Mouse (Mus musculus) spleen, adult 2 months (tissue): ENCODE measurements around the gene Sgcd. TPM values are rescaled to one million over a fixed set of nuclear protein-coding genes. Genes with fewer than 3 reads are reported as not detected.

Experiments
- DNase-seq, 2 experiments: peaks; one replicate each; pipeline versions ENCODE4 v3.0.0 to v3.0.0-alpha.2; 2012 to 2021; ENCODE audit warnings: low spot score in 2 of 2, low read depth in 1 of 2
- H3K27ac ChIP-seq: fragments of 200-500 bp; 2 replicates; pipeline ENCODE4 v1.5.1; 2012; ENCODE audit warnings: low read length, inconsistent platforms; ENCODE audit not compliant: insufficient read depth
- H3K27me3 ChIP-seq: fragments of 200-500 bp; 2 replicates; pipeline ENCODE4 v1.6.1; 2012; ENCODE audit warnings: mild to moderate bottlenecking, moderate library complexity, low read length, inconsistent platforms; ENCODE audit not compliant: control insufficient read depth, insufficient read depth
- H3K36me3 ChIP-seq: fragments of 200-500 bp; 2 replicates; pipeline ENCODE4 v1.6.1; 2012; ENCODE audit warnings: mild to moderate bottlenecking, low read length, inconsistent platforms; ENCODE audit not compliant: control insufficient read depth, insufficient read depth
- H3K4me1 ChIP-seq: fragments of 200-500 bp; 2 replicates; pipeline ENCODE4 v1.6.1; 2011; ENCODE audit warnings: inconsistent platforms; ENCODE audit not compliant: control insufficient read depth, insufficient read depth, insufficient read length
- H3K4me3 ChIP-seq: fragments of 200-500 bp; 2 replicates; pipeline ENCODE4 v1.5.1; 2011; ENCODE audit warnings: mild to moderate bottlenecking, inconsistent platforms; ENCODE audit not compliant: insufficient read depth, insufficient read length; ENCODE audit errors: extremely low read depth
- CTCF ChIP-seq: fragments of 200-500 bp; IDR thresholded peaks from 2 replicates; pipeline ENCODE4 v1.5.1; 2011; ENCODE audit warnings: mild to moderate bottlenecking, inconsistent platforms; ENCODE audit not compliant: insufficient read depth, insufficient read length, insufficient replicate concordance; ENCODE audit errors: extremely low read depth
- POLR2A ChIP-seq: fragments of 200-500 bp; IDR thresholded peaks from 2 replicates; pipeline ENCODE4 v1.6.1; 2011; ENCODE audit warnings: low read depth, low read length, inconsistent platforms
- WGBS: fragments of 180-500 bp; shearing (Covaris S2); methylation state at CpG from one replicate; pipeline ENCODE4 v1.1.7; 2018; 5-methylcytosine and 5-hydroxymethylcytosine counted together
- polyA plus RNA-seq: library from polyadenylated mRNA; depleted of rRNA; stranded (reverse); fragments of >200 nt; gene quantifications from 2 replicates; pipeline ENCODE4 v1.2.3, GENCODE M21; 2012

Gene Sgcd
- polyA plus RNA-seq, 1 experiment, result 0.07 TPM

- TF ChIP-seq CTCF, result no peak
- no peak for TF ChIP-seq POLR2A
- Histone ChIP-seq H3K27me3 (no peaks in the 10 kb centered on the region), H3K4me3 (no peak overlapping the region), H3K4me1 (no peaks in the 10 kb centered on the region), H3K36me3 (no peaks in the 10 kb centered on the region), H3K27ac (no peak overlapping the region)
- 92% methylated on average over 7 of the region's 7 CpGs for WGBS
- no peak for DNase-seq
These were observed 738.5 kb downstream of the Sgcd start for GRCm38 (mm10) chr11:47250301-47250700.

- Histone ChIP-seq H3K4me1 (no peaks in the 10 kb centered on the region), H3K27me3 (no peaks in the 10 kb centered on the region), H3K36me3 (no peaks in the 10 kb centered on the region), H3K4me3 (no peak overlapping the region), H3K27ac (no peak overlapping the region)
- TF ChIP-seq POLR2A, result no peak
- no peak for TF ChIP-seq CTCF
- 90% methylated on average over 4 of the region's 4 CpGs for WGBS
- DNase-seq, result no peak
These were observed 740.4 kb downstream of the Sgcd start for GRCm38 (mm10) chr11:47248345-47248893.

GRCm38 (mm10) chr11:47247703-47248344 lies 740.9 kb downstream of the Sgcd start:
- Histone ChIP-seq H3K36me3 (no peaks in the 10 kb centered on the region), H3K4me1 (no peaks in the 10 kb centered on the region), H3K27ac (no peak overlapping the region), H3K4me3 (no peak overlapping the region), H3K27me3 (no peaks in the 10 kb centered on the region)
- DNase-seq, result no peak
- WGBS, result 89% methylated on average over 8 of the region's 8 CpGs
- TF ChIP-seq CTCF (no peak), POLR2A (no peak)

- Histone ChIP-seq H3K36me3 (no peaks in the 10 kb centered on the region), H3K4me3 (no peak overlapping the region), H3K4me1 (no peaks in the 10 kb centered on the region), H3K27me3 (no peaks in the 10 kb centered on the region), H3K27ac (no peak overlapping the region)
- WGBS, result 96% methylated on average over 1 of the region's 1 CpGs
- TF ChIP-seq POLR2A (no peak), CTCF (no peak)
- DNase-seq, result no peak
These were observed 746.4 kb downstream of the Sgcd start for GRCm38 (mm10) chr11:47242401-47242800.

GRCm38 (mm10) chr11:47228222-47228621 lies 760.5 kb downstream of the Sgcd start:
- Histone ChIP-seq H3K36me3 (no peaks in the 10 kb centered on the region), H3K4me3 (no peak overlapping the region), H3K4me1 (no peaks in the 10 kb centered on the region), H3K27me3 (no peaks in the 10 kb centered on the region), H3K27ac (no peak overlapping the region)
- TF ChIP-seq CTCF (no peak), POLR2A (no peak)
- DNase-seq, result no peak
- 38% methylated on average over 1 of the region's 1 CpGs for WGBS

GRCm38 (mm10) chr11:47224148-47224547 lies 764.6 kb downstream of the Sgcd start:
- no peak for DNase-seq
- 81% methylated on average over 2 of the region's 2 CpGs for WGBS
- H3K4me1 ChIP-seq, result no peaks in the 10 kb centered on the region
- H3K4me3 ChIP-seq, result no peak overlapping the region
- H3K27ac ChIP-seq, result no peak overlapping the region
- TF ChIP-seq POLR2A (no peak), CTCF (no peak)
- no peaks in the 10 kb centered on the region for H3K36me3 ChIP-seq
- H3K27me3 ChIP-seq, result no peaks in the 10 kb centered on the region

GRCm38 (mm10) chr11:47211531-47211930 lies 777.2 kb downstream of the Sgcd start:
- no peaks in the 10 kb centered on the region for H3K36me3 ChIP-seq
- 86% methylated on average over 8 of the region's 8 CpGs for WGBS
- H3K27ac ChIP-seq, result no peak overlapping the region
- no peaks in the 10 kb centered on the region for H3K4me1 ChIP-seq
- no peak for DNase-seq
- TF ChIP-seq CTCF (no peak), POLR2A (no peak)
- no peak overlapping the region for H3K4me3 ChIP-seq
- H3K27me3 ChIP-seq, result no peaks in the 10 kb centered on the region
